Mouse (Mus musculus) kidney, adult 2 months (tissue): Measurements from ENCODE around the gene Pdlim3. TPM values are rescaled to one million over a fixed set of nuclear protein-coding genes. Genes with fewer than 3 reads are reported as not detected.
A peak's percentile ranks its signal among the peaks of the same experiment; 100 is the strongest.
"Not testable (repeated sequence)": the region's sequence is repeated elsewhere in the genome, so short reads cannot be mapped to it uniquely, and the experiment has no call there.

ENCODE experiments used
- DNase-seq: peaks from one replicate; pipeline ENCODE4 v3.0.0; 2021
- H3K27ac ChIP-seq: fragments of 200-500 bp; 2 replicates; pipeline ENCODE4 v1.5.1; 2012; ENCODE audit warnings: low read depth, low read length, control low read depth, inconsistent platforms; ENCODE audit not compliant: insufficient read depth
- H3K27me3 ChIP-seq: fragments of 200-500 bp; replicated peaks from 2 replicates; pipeline ENCODE4 v1.6.1; 2012; ENCODE audit warnings: mild to moderate bottlenecking, moderate library complexity, low read length, inconsistent platforms; ENCODE audit not compliant: control insufficient read depth, insufficient read depth
- H3K36me3 ChIP-seq: fragments of 200-500 bp; 2 replicates; pipeline ENCODE4 v1.6.1; 2012; ENCODE audit warnings: mild to moderate bottlenecking, moderate library complexity, low read length, inconsistent platforms; ENCODE audit not compliant: control insufficient read depth, insufficient read depth
- H3K4me1 ChIP-seq: fragments of 200-500 bp; 2 replicates; pipeline ENCODE4 v1.6.1; 2011; ENCODE audit warnings: low read length; ENCODE audit not compliant: control insufficient read depth, insufficient read depth
- H3K4me3 ChIP-seq: fragments of 200-500 bp; 2 replicates; pipeline ENCODE4 v1.5.1; 2011; ENCODE audit warnings: mild to moderate bottlenecking, low read depth, low read length, control low read depth; ENCODE audit not compliant: insufficient read depth
- CTCF ChIP-seq: fragments of 200-500 bp; conservative IDR thresholded peaks from 2 replicates; pipeline ENCODE4 v1.5.1; 2011; ENCODE audit warnings: low read depth, mild to moderate bottlenecking, control low read depth, low read length, moderate library complexity, mixed read lengths; ENCODE audit not compliant: insufficient read depth, insufficient read length
- POLR2A ChIP-seq: fragments of 200-500 bp; IDR thresholded peaks from one replicate; pipeline ENCODE4 v1.6.1; 2011; ENCODE audit warnings: low read depth, low read length, control low read depth
- WGBS: fragments of 180-500 bp; shearing (Covaris S2); methylation state at CpG from one replicate; pipeline ENCODE4 v1.1.7; 2018; 5-methylcytosine and 5-hydroxymethylcytosine counted together
- polyA plus RNA-seq: library from polyadenylated mRNA; depleted of rRNA; stranded (reverse); fragments of >200 nt; gene quantifications from 2 replicates; pipeline ENCODE4 v1.2.3, GENCODE M21; 2012

Gene Pdlim3
- polyA plus RNA-seq, 1 experiment: 10.5 TPM

GRCm38 (mm10) chr8:45858391-45858790, 26.9 kb upstream of the Pdlim3 start:
- Histone ChIP-seq H3K4me3 (no peak overlapping the region), H3K27ac (no peak overlapping the region; the same call in 1 of the 2 replicates), H3K27me3 (no peaks in the 10 kb centered on the region), H3K36me3 (no peaks in the 10 kb centered on the region), H3K4me1 (no peaks in the 10 kb centered on the region)
- 28% methylated on average over 9 of the region's 9 CpGs for WGBS
- DNase-seq: peak; percentile 23
- no peak for TF ChIP-seq CTCF
- TF ChIP-seq POLR2A: no peak

GRCm38 (mm10) chr8:45871587-45871986, 13.7 kb upstream of the Pdlim3 start:
- H3K4me1 ChIP-seq, H3K27me3 ChIP-seq, H3K36me3 ChIP-seq, H3K4me3 ChIP-seq, H3K27ac ChIP-seq: not testable (repeated sequence)
- DNase-seq: peak; percentile 33
- WGBS: 44% methylated on average over 11 of the region's 11 CpGs

DNA sequence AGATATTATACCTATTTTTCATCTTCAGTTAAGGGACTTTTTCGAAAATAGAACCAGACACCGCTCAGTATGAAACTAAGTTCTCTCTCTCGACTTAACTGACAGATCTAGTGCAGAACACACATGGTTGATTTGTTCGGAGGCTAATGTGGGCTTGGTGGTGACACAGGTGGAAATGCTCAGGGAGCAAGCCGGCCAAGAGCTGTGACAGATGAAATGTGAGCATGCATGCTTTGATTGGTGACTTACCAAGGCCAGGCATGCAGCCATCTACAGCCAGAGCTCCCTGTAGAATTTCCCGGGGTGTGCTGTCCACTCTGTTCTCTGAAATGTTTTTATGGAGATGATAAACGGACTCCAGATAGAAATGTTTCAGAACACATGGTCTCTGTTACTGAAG, 13.2 kb upstream of the Pdlim3 start:
- TF ChIP-seq CTCF: no peak
- no peak for TF ChIP-seq POLR2A
- 33% methylated on average over 7 of the region's 7 CpGs for WGBS
- no peaks in the 10 kb centered on the region for H3K36me3 ChIP-seq
- H3K27me3 ChIP-seq: no peaks in the 10 kb centered on the region
- H3K4me3 ChIP-seq: no peak overlapping the region
- DNase-seq: no peak
- H3K27ac ChIP-seq: no peak overlapping the region
- no peaks in the 10 kb centered on the region for H3K4me1 ChIP-seq

DNA sequence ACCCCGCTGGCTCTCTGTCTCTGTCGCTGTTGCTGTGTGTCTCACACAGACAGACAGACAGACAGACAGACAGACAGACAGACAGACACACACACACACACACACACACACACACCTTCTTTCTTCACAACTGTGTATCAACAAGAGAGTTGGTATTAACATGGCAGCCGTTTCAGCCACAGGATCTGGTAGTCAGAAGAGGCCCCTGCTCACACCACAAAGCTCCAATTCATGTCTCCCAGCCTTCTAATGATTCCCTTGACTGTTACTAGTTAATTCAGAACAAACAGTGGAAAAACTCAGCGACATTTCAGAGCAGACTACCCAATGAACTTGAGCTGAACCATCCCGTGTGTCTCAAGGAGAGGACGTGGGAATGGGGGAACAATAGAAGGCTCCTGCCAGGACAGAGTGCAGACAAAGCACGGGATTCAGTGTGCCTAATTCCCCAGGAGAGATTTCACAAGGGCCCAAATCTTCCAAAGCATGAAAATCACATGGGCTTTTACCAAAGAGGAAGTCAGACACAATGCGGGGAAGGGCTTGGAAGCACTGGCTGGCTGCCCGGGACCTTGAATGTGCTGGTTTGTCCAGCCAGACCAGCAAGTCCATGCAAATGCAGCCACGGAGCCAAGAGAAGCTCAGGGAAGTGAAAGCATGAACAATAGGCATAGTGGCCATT, 10.2 kb upstream of the Pdlim3 start:
- Histone ChIP-seq H3K4me3 (no peak overlapping the region), H3K36me3 (no peaks in the 10 kb centered on the region), H3K27me3 (no peaks in the 10 kb centered on the region), H3K27ac (peak overlapping the region; percentile 42), H3K4me1 (no peaks in the 10 kb centered on the region)
- 39% methylated on average over 10 of the region's 10 CpGs for WGBS
- TF ChIP-seq POLR2A: no peak
- TF ChIP-seq CTCF: no peak
- DNase-seq: peak; percentile 93

- TF ChIP-seq POLR2A (no peak), CTCF (no peak)
- Histone ChIP-seq H3K27ac (no peak overlapping the region), H3K36me3 (no peaks in the 10 kb centered on the region), H3K4me3 (no peak overlapping the region), H3K4me1 (no peaks in the 10 kb centered on the region), H3K27me3 (no peaks in the 10 kb centered on the region)
- 92% methylated on average over 5 of the region's 5 CpGs for WGBS
- DNase-seq: no peak
Measured at GRCm38 (mm10) chr8:45876397-45876796, 8.9 kb upstream of the Pdlim3 start.

DNA sequence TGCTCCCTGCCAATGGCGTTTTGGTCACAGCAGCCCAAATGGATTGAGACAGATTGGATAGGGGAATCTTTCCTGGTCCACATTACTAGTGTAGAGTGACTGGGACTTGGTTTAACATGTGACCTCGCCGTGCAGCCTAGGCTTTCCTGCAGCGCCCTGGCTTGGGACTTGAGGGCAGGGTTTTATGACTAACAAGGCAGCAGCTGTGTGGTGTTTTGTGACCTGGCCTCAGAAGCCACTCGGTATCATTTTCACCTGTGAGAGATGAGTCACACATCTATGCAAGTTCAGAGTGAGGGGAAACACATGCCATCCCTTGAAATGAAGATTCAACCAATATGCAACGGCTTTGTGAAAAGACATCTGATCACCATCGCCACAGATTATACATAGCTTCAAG, 7.6 kb upstream of the Pdlim3 start:
- H3K36me3 ChIP-seq: no peaks in the 10 kb centered on the region
- TF ChIP-seq POLR2A: no peak
- no peak for TF ChIP-seq CTCF
- H3K4me3 ChIP-seq: no peak overlapping the region
- no peak for DNase-seq
- no peak overlapping the region for H3K27ac ChIP-seq
- H3K4me1 ChIP-seq: no peaks in the 10 kb centered on the region
- 71% methylated on average over 7 of the region's 7 CpGs for WGBS
- H3K27me3 ChIP-seq: no peaks in the 10 kb centered on the region

GRCm38 (mm10) chr8:45880457-45880856, 4.8 kb upstream of the Pdlim3 start:
- TF ChIP-seq CTCF (no peak), POLR2A (no peak)
- Histone ChIP-seq H3K27me3 (no peaks in the 10 kb centered on the region), H3K4me3 (no peak overlapping the region), H3K27ac (no peak overlapping the region), H3K36me3 (no peaks in the 10 kb centered on the region), H3K4me1 (0 out of 2 replicates have a peak, but pooled peaks cover 3% of the 10 kb centered on the region)
- no peak for DNase-seq
- 78% methylated on average over 3 of the region's 3 CpGs for WGBS
